Comparison of ENCODE assay signal across 10 mouse cellular contexts in genomic region chr6:22834100-22834970, GRCm38 (mm10). TPM values are rescaled to one million over a fixed set of nuclear protein-coding genes. Genes with fewer than 3 reads are reported as not detected.
A peak's percentile ranks its signal among the peaks of the same experiment; 100 is the strongest.
DNase-seq lines count a peak whose midpoint lies in the region; ATAC-seq and TF ChIP-seq lines count a peak whose summit lies in the region.
"Had no signal": no experiment of that assay in that cellular context is flagged by ENCODE, and none has a peak within 500 bp of the region (broad histone marks: within the 10 kb centered on the region; RNA-seq: fewer than 3 reads in every experiment).

No protein-coding gene starts in this region.

- no peaks in the 10 kb centered on the region for H3K9me3 ChIP-seq in hindbrain, embryonic 13.5 days
- no peaks in the 10 kb centered on the region for H3K9me3 ChIP-seq in midbrain, embryonic 15.5 days
- H3K9me3 ChIP-seq: stomach, embryonic 15.5 days had no signal

- 33% methylated on average over 19 of the region's 19 CpGs for WGBS in hindbrain, embryonic 13.5 days
- WGBS in midbrain, embryonic 15.5 days = 35% methylated on average over 19 of the region's 19 CpGs

- no peak overlapping the region for H3K4me3 ChIP-seq in hindbrain, embryonic 13.5 days
- H3K4me3 ChIP-seq in midbrain, embryonic 15.5 days = no peak overlapping the region
- H3K4me3 ChIP-seq: myocyte; stomach, embryonic 15.5 days had no signal

- peak; percentile 93 for ATAC-seq in hindbrain, embryonic 13.5 days (ENCODE audit: low FRiP score)
- peak; percentile 93 for ATAC-seq in midbrain, embryonic 15.5 days (replicated peaks)
- ATAC-seq: Patski had no signal

- no peaks in the 10 kb centered on the region for H3K27me3 ChIP-seq in hindbrain, embryonic 13.5 days
- no peaks in the 10 kb centered on the region for H3K27me3 ChIP-seq in midbrain, embryonic 15.5 days (replicated peaks)
- H3K27me3 ChIP-seq: Patski had no signal

- no peaks in the 10 kb centered on the region for H3K36me3 ChIP-seq in hindbrain, embryonic 13.5 days
- no peaks in the 10 kb centered on the region for H3K36me3 ChIP-seq in midbrain, embryonic 15.5 days (replicated peaks)
- H3K36me3 ChIP-seq: stomach, embryonic 15.5 days had no signal

- 0 out of 2 replicates have a peak, but pooled peaks have one; percentile 10 for TF ChIP-seq POLR2A in brain, embryonic 14.5 days (IDR thresholded peaks at IDR 0.05; ENCODE audit: borderline replicate concordance, extremely low read depth, insufficient read depth, insufficient read length, poor library complexity, severe bottlenecking)

- peaks cover 12% of the 10 kb centered on the region for H3K4me1 ChIP-seq in hindbrain, embryonic 13.5 days (replicated peaks)
- peaks cover 13% of the 10 kb centered on the region for H3K4me1 ChIP-seq in midbrain, embryonic 15.5 days
- H3K4me1 ChIP-seq: stomach, embryonic 15.5 days had no signal

- no peak overlapping the region for H3K9ac ChIP-seq in hindbrain, embryonic 13.5 days
- no peak overlapping the region for H3K9ac ChIP-seq in midbrain, embryonic 15.5 days
- H3K9ac ChIP-seq: stomach, embryonic 15.5 days had no signal

- DNase-seq in brain, embryonic 14.5 days (ENCODE audit: low read depth) = peak; percentile 97
- DNase-seq in embryo, embryonic 9.5 days (ENCODE audit: extremely low spot score) = peak; percentile 8
- no peak for DNase-seq in B cell, adult 2 months
- no peak for DNase-seq in kidney, adult 9 months
- no peak for DNase-seq in urinary bladder, adult 2 months (ENCODE audit: low spot score)

- no peak for TF ChIP-seq CTCF in brain, embryonic 14.5 days (IDR thresholded peaks at IDR 0.05; ENCODE audit: borderline replicate concordance, extremely low read depth, insufficient read depth, insufficient read length)

- H3K27ac ChIP-seq in hindbrain, embryonic 13.5 days = peak overlapping the region; percentile 75
- H3K27ac ChIP-seq in midbrain, embryonic 15.5 days = peak overlapping the region; percentile 66
- H3K27ac ChIP-seq: stomach, embryonic 15.5 days had no signal

- H3K4me2 ChIP-seq in hindbrain, embryonic 13.5 days = peak overlapping the region; percentile 23; the same call in 1 of the 2 replicates
- peak overlapping the region; percentile 27 for H3K4me2 ChIP-seq in midbrain, embryonic 15.5 days
- H3K4me2 ChIP-seq: stomach, embryonic 15.5 days had no signal

RNA-seq across cellular contexts. Expression of gene Ptprz1, which starts 41.0 kb away (rescaled TPM):
- 110 and 128 TPM in 2 replicates for polyA plus RNA-seq in brain, embryonic 14.5 days (2012; rRNA removed)
- polyA plus RNA-seq in hindbrain, embryonic 13.5 days (2015; fragmentation: Nextera tagmentation; extraction: Ambion mirVana) = 48.9 and 53.1 TPM in 2 replicates
- polyA plus RNA-seq in midbrain, embryonic 15.5 days (2015; fragmentation: Nextera tagmentation; extraction: Ambion mirVana) = 69.8 and 74.3 TPM in 2 replicates
- 11.5 and 11.8 TPM in 2 replicates for polyA plus RNA-seq in urinary bladder, adult 2 months (2012; rRNA removed)
- polyA plus RNA-seq: myocyte had no signal

Comparison
In these comparisons a context has a peak if more than half of its experiments do, and no peak if none do; other contexts are left out.
1. DNase-seq: peak in brain, embryonic 14.5 days (single experiment) and embryo, embryonic 9.5 days (single experiment); none in B cell, adult 2 months (0 of 2), kidney, adult 9 months (single experiment) and urinary bladder, adult 2 months (single experiment).